Mouse (Mus musculus) hindbrain, embryonic 11.5 days (tissue): Measurements from ENCODE around the gene Glipr1. TPM values are rescaled to one million over a fixed set of nuclear protein-coding genes. Genes with fewer than 3 reads are reported as not detected.

ENCODE experiments used
- ATAC-seq: fragments of 200-750 bp; cut with Nextera tagmentation; 2 replicates; pipeline ENCODE4 v1.8.0; 2017; ENCODE audit warnings: mild to moderate bottlenecking, moderate TSS enrichment, moderate library complexity; ENCODE audit not compliant: low FRiP score
- DNase-seq: peaks from one replicate; pipeline ENCODE4 v3.0.0-alpha.2; 2015; ENCODE audit warnings: low spot score
- H3K27ac ChIP-seq: fragments of 300-500 bp; sonication (generic); 2 replicates; pipeline ENCODE4 v1.5.1; 2014; ENCODE audit warnings: mild to moderate bottlenecking, low read depth, low read length
- H3K27me3 ChIP-seq: fragments of 300-500 bp; sonication (generic); 2 replicates; pipeline ENCODE4 v1.6.1; 2014; ENCODE audit warnings: mild to moderate bottlenecking, low read length, moderate library complexity, mixed read lengths; ENCODE audit not compliant: control insufficient read depth, insufficient read depth
- H3K36me3 ChIP-seq: fragments of 300-500 bp; sonication (generic); 2 replicates; pipeline ENCODE4 v1.6.1; 2014; ENCODE audit warnings: mild to moderate bottlenecking, low read length, moderate library complexity, mixed read lengths; ENCODE audit not compliant: control insufficient read depth, insufficient read depth
- H3K4me1 ChIP-seq: fragments of 300-500 bp; sonication (generic); replicated peaks from 2 replicates; pipeline ENCODE4 v1.6.1; 2014; ENCODE audit warnings: low read length, mixed read lengths; ENCODE audit not compliant: control insufficient read depth, insufficient read depth
- H3K4me2 ChIP-seq: fragments of 300-500 bp; sonication (generic); replicated peaks from 2 replicates; pipeline ENCODE4 v1.6.1; 2014; ENCODE audit warnings: mild to moderate bottlenecking, low read depth, low read length
- H3K4me3 ChIP-seq: fragments of 300-500 bp; sonication (generic); 2 replicates; pipeline ENCODE4 v1.5.1; 2014; ENCODE audit warnings: low read depth, low read length
- H3K9ac ChIP-seq: fragments of 300-500 bp; sonication (generic); 2 replicates; pipeline ENCODE4 v1.6.1; 2014; ENCODE audit warnings: low read depth, low read length
- H3K9me3 ChIP-seq: fragments of 300-500 bp; sonication (generic); 2 replicates; pipeline ENCODE4 v1.6.1; 2016; ENCODE audit warnings: low read length; ENCODE audit not compliant: control insufficient read depth
- WGBS: fragments of 180-500 bp; shearing (Covaris S2); extraction: QIAGEN DNeasy Blood & Tissue Kit; methylation state at CpG from one replicate; pipeline ENCODE4 v1.1.7; 2014; 5-methylcytosine and 5-hydroxymethylcytosine counted together
- polyA plus RNA-seq: library from polyadenylated mRNA; unstranded; fragments of >200 nt; fragmentation: Nextera tagmentation; extraction: Ambion mirVana; gene quantifications from 2 replicates; pipeline ENCODE4 v1.2.1, GENCODE M21; 2014

Gene Glipr1
- polyA plus RNA-seq, 1 experiment from 2014 or later: 0.86 TPM

- WGBS: 88% methylated on average over 2 of the region's 2 CpGs
- no peak overlapping the region for H3K27ac ChIP-seq
- H3K4me1 ChIP-seq: no peaks in the 10 kb centered on the region
- H3K4me2 ChIP-seq: no peak overlapping the region
- no peaks in the 10 kb centered on the region for H3K9me3 ChIP-seq
- no peak overlapping the region for H3K9ac ChIP-seq
- DNase-seq (no peak), ATAC-seq (no peak)
- no peaks in the 10 kb centered on the region for H3K27me3 ChIP-seq
- H3K36me3 ChIP-seq: no peaks in the 10 kb centered on the region
- H3K4me3 ChIP-seq: no peak overlapping the region
Measured at GRCm38 (mm10) chr10:112001350-112001749, 1.1 kb downstream of the Glipr1 start.

- Histone ChIP-seq H3K9me3 (no peaks in the 10 kb centered on the region), H3K27me3 (no peaks in the 10 kb centered on the region), H3K9ac (no peak overlapping the region), H3K4me2 (no peak overlapping the region), H3K4me1 (no peaks in the 10 kb centered on the region), H3K27ac (no peak overlapping the region), H3K4me3 (no peak overlapping the region), H3K36me3 (no peaks in the 10 kb centered on the region)
- DNase-seq (no peak), ATAC-seq (no peak)
- 89% methylated on average over 5 of the region's 5 CpGs for WGBS
Measured at GRCm38 (mm10) chr10:112000568-112000967, 1.9 kb downstream of the Glipr1 start.

GRCm38 (mm10) chr10:111999765-112000164, 2.7 kb downstream of the Glipr1 start:
- ATAC-seq (no peak), DNase-seq (no peak)
- H3K27me3 ChIP-seq: no peaks in the 10 kb centered on the region
- H3K4me1 ChIP-seq: no peaks in the 10 kb centered on the region
- H3K9ac ChIP-seq: no peak overlapping the region
- H3K27ac ChIP-seq: no peak overlapping the region
- 70% methylated on average over 3 of the region's 3 CpGs for WGBS
- H3K4me2 ChIP-seq: no peak overlapping the region
- no peaks in the 10 kb centered on the region for H3K9me3 ChIP-seq
- no peaks in the 10 kb centered on the region for H3K36me3 ChIP-seq
- H3K4me3 ChIP-seq: no peak overlapping the region

- Histone ChIP-seq H3K27ac (no peak overlapping the region), H3K36me3 (no peaks in the 10 kb centered on the region), H3K4me2 (no peak overlapping the region), H3K4me3 (no peak overlapping the region), H3K9ac (no peak overlapping the region), H3K27me3 (no peaks in the 10 kb centered on the region), H3K9me3 (no peaks in the 10 kb centered on the region), H3K4me1 (no peaks in the 10 kb centered on the region)
- ATAC-seq (no peak), DNase-seq (no peak)
Measured at GRCm38 (mm10) chr10:111997671-111998070, 4.8 kb downstream of the Glipr1 start.

GRCm38 (mm10) chr10:111996911-111997347, 5.5 kb downstream of the Glipr1 start:
- H3K4me3 ChIP-seq: no peak overlapping the region
- DNase-seq (no peak), ATAC-seq (no peak)
- no peaks in the 10 kb centered on the region for H3K9me3 ChIP-seq
- WGBS: 85% methylated on average over 8 of the region's 8 CpGs
- no peaks in the 10 kb centered on the region for H3K4me1 ChIP-seq
- H3K36me3 ChIP-seq: no peaks in the 10 kb centered on the region
- no peaks in the 10 kb centered on the region for H3K27me3 ChIP-seq
- no peak overlapping the region for H3K9ac ChIP-seq
- H3K4me2 ChIP-seq: no peak overlapping the region
- H3K27ac ChIP-seq: no peak overlapping the region

- ATAC-seq (no peak), DNase-seq (no peak)
- 91% methylated on average over 7 of the region's 7 CpGs for WGBS
- H3K27me3 ChIP-seq: no peaks in the 10 kb centered on the region
- no peaks in the 10 kb centered on the region for H3K9me3 ChIP-seq
- H3K4me3 ChIP-seq: no peak overlapping the region
- H3K9ac ChIP-seq: no peak overlapping the region
- no peaks in the 10 kb centered on the region for H3K36me3 ChIP-seq
- H3K27ac ChIP-seq: no peak overlapping the region
- H3K4me2 ChIP-seq: no peak overlapping the region
- no peaks in the 10 kb centered on the region for H3K4me1 ChIP-seq
Measured at GRCm38 (mm10) chr10:111996549-111996904, 5.9 kb downstream of the Glipr1 start.

GRCm38 (mm10) chr10:111995803-111996548, 6.5 kb downstream of the Glipr1 start:
- H3K36me3 ChIP-seq: no peaks in the 10 kb centered on the region
- H3K27ac ChIP-seq: no peak overlapping the region
- DNase-seq (no peak), ATAC-seq (no peak)
- H3K9me3 ChIP-seq: no peaks in the 10 kb centered on the region
- H3K4me1 ChIP-seq: no peaks in the 10 kb centered on the region
- H3K4me3 ChIP-seq: no peak overlapping the region
- H3K4me2 ChIP-seq: no peak overlapping the region
- H3K27me3 ChIP-seq: no peaks in the 10 kb centered on the region
- 93% methylated on average over 11 of the region's 11 CpGs for WGBS
- H3K9ac ChIP-seq: no peak overlapping the region

- no peak overlapping the region for H3K27ac ChIP-seq
- no peaks in the 10 kb centered on the region for H3K27me3 ChIP-seq
- no peak overlapping the region for H3K4me2 ChIP-seq
- WGBS: 92% methylated on average over 6 of the region's 6 CpGs
- H3K4me1 ChIP-seq: no peaks in the 10 kb centered on the region
- peaks cover 5% of the 10 kb centered on the region; the same call in 1 of the 2 replicates for H3K36me3 ChIP-seq
- H3K9ac ChIP-seq: no peak overlapping the region
- DNase-seq: no peak
- no peak for ATAC-seq
- no peaks in the 10 kb centered on the region for H3K9me3 ChIP-seq
- no peak overlapping the region for H3K4me3 ChIP-seq
Measured at GRCm38 (mm10) chr10:111986453-111986852, 16.0 kb downstream of the Glipr1 start.

GRCm38 (mm10) chr10:111983070-111983469, 19.4 kb downstream of the Glipr1 start:
- H3K27me3 ChIP-seq: no peaks in the 10 kb centered on the region
- H3K9me3 ChIP-seq: no peaks in the 10 kb centered on the region
- peaks cover 5% of the 10 kb centered on the region; the same call in 1 of the 2 replicates for H3K36me3 ChIP-seq
- no peaks in the 10 kb centered on the region for H3K4me1 ChIP-seq
- no peak overlapping the region for H3K4me3 ChIP-seq
- H3K27ac ChIP-seq: no peak overlapping the region
- 94% methylated on average over 5 of the region's 5 CpGs for WGBS
- no peak overlapping the region for H3K9ac ChIP-seq
- H3K4me2 ChIP-seq: no peak overlapping the region
- ATAC-seq: no peak
- DNase-seq: no peak
